Mouse (Mus musculus): ENCODE data around the gene Apobec2.

DNA sequence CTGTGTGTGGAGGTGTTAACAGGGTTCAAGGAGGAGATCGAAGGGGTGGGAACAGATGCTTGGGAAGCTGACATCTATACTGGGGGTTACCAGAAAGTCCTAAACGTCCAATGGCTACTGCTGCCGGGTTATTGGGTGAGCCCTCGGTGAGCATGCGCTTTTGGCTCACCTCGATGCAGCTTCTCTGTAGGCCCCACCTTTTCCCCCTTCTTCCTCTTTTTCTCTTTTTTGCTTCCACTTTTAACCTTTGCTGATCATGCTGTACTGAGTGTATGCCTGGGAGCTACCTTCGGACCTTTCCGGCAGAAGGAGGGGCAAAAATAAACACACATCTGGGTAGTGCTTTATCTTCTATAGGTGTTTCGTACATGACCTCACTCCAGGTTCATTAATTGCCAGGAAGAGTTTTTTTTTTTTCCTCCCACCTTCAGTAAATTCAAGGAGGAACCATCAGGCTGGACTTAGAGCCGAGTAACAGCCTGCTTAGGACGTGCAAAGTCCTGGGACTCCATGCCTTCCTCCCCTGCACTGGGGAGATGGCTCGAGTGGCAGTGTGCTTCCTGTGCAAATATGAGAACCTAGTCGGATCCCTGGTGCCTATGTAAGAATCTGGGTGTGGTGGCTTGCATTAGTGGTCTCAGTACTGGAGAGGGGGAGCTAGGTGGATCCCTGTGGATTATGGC, 25.4 kb upstream of the Apobec2 start:
- TF ChIP-seq MAX (IDR thresholded peaks at IDR 0.05) (no peak), CTCF (IDR thresholded peaks at IDR 0.05; ENCODE audit: control insufficient read depth, insufficient read depth, insufficient read length) (no peak), MYOG (IDR thresholded peaks at IDR 0.05; ENCODE audit: control insufficient read depth, extremely low read depth, insufficient read length) (no peak)
